Mouse (Mus musculus) MEL (cell line): Measurements from ENCODE around the gene Zpr1. TPM values are rescaled to one million over a fixed set of nuclear protein-coding genes. Genes with fewer than 3 reads are reported as not detected.

Experiments used
- DNase-seq: peaks from one replicate; pipeline ENCODE4 v3.0.0; 2011; ENCODE audit warnings: low read depth, low spot score
- H3K27ac ChIP-seq: 2 replicates; pipeline ENCODE4 v1.5.1; 2012; ENCODE audit warnings: low read depth, mild to moderate bottlenecking, control low read depth, low read length, moderate library complexity; ENCODE audit not compliant: control insufficient read depth
- H3K27me3 ChIP-seq, 2 experiments: fragments of 150-350 bp in 1 of 2; sonication (generic) in 1 of 2; 2 replicates each; pipeline ENCODE4 v1.6.1; 2012; ENCODE audit warnings: low read length in 2 of 2, mild to moderate bottlenecking in 2 of 2, improper control_type of control experiment in 1 of 2, moderate library complexity in 1 of 2; ENCODE audit not compliant: insufficient read depth in 2 of 2, control insufficient read depth in 1 of 2
- H3K36me3 ChIP-seq, 2 experiments: 2 replicates each; pipeline ENCODE4 v1.6.1; 2012 to 2014; ENCODE audit warnings: low read length in 2 of 2, improper control_type of control experiment in 1 of 2, inconsistent platforms in 1 of 2, mild to moderate bottlenecking in 1 of 2; ENCODE audit not compliant: insufficient read depth in 2 of 2, control insufficient read depth in 1 of 2
- H3K4me1 ChIP-seq, 2 experiments: fragments of 150-350 bp in 1 of 2; sonication (generic) in 1 of 2; 2 replicates each; pipeline ENCODE4 v1.6.1; 2012; ENCODE audit warnings: low read length in 2 of 2, improper control_type of control experiment in 1 of 2, mild to moderate bottlenecking in 1 of 2; ENCODE audit not compliant: insufficient read depth in 2 of 2, control insufficient read depth in 1 of 2
- H3K4me3 ChIP-seq, 2 experiments: fragments of 150-350 bp in 1 of 2; sonication (generic) in 1 of 2; 2 replicates each; pipeline ENCODE4 v1.5.1; 2012; ENCODE audit warnings: low read depth in 2 of 2, low read length in 2 of 2, mild to moderate bottlenecking in 2 of 2, moderate library complexity in 2 of 2, control low read depth in 1 of 2, improper control_type of control experiment in 1 of 2; ENCODE audit not compliant: control insufficient read depth in 1 of 2, insufficient read depth in 1 of 2
- H3K79me2 ChIP-seq: 2 replicates; pipeline ENCODE4 v1.6.1; 2012; ENCODE audit warnings: mild to moderate bottlenecking, low read length, moderate library complexity; ENCODE audit not compliant: control insufficient read depth, poor library complexity, insufficient read depth
- H3K9ac ChIP-seq: 2 replicates; pipeline ENCODE4 v1.6.1; 2012; ENCODE audit warnings: low read depth, mild to moderate bottlenecking, control low read depth, low read length, moderate library complexity; ENCODE audit not compliant: control insufficient read depth, poor library complexity, severe bottlenecking
- H3K9me3 ChIP-seq: fragments of 150-350 bp; sonication (generic); replicated peaks from 2 replicates; pipeline ENCODE4 v1.6.1; 2012; ENCODE audit warnings: mild to moderate bottlenecking, low read length, improper control_type of control experiment, moderate library complexity; ENCODE audit not compliant: insufficient read depth
- CHD1 ChIP-seq: IDR thresholded peaks from 2 replicates; pipeline ENCODE4 v1.6.1; 2012; ENCODE audit warnings: low read depth, mild to moderate bottlenecking, inconsistent platforms, low read length, improper control_type of control experiment
- CHD2 ChIP-seq: IDR thresholded peaks from 2 replicates; pipeline ENCODE4 v1.6.1; 2011; ENCODE audit warnings: low read length, improper control_type of control experiment
- E2F4 ChIP-seq: IDR thresholded peaks from 2 replicates; pipeline ENCODE4 v1.6.1; 2011; ENCODE audit warnings: low read depth, low read length, improper control_type of control experiment, borderline replicate concordance
- ELF1 ChIP-seq: IDR thresholded peaks from 2 replicates; pipeline ENCODE4 v1.6.1; 2014; ENCODE audit warnings: low read depth, mild to moderate bottlenecking, inconsistent platforms, low read length, improper control_type of control experiment, moderate library complexity
- EP300 ChIP-seq, 2 experiments: IDR thresholded peaks; 2 replicates each; pipeline ENCODE4 v1.6.1; 2011; ENCODE audit warnings: improper control_type of control experiment in 2 of 2, low read length in 2 of 2, low read depth in 1 of 2, mild to moderate bottlenecking in 1 of 2
- GABPA ChIP-seq: IDR thresholded peaks from 2 replicates; pipeline ENCODE4 v1.6.1; 2012; ENCODE audit warnings: low read depth, mild to moderate bottlenecking, inconsistent platforms, low read length, improper control_type of control experiment, moderate library complexity
- JUND ChIP-seq: IDR thresholded peaks from 2 replicates; pipeline ENCODE4 v1.6.1; 2011; ENCODE audit warnings: low read depth, mild to moderate bottlenecking, improper control_type of control experiment, low read length
- KAT2A ChIP-seq: conservative IDR thresholded peaks from 2 replicates; pipeline ENCODE4 v1.6.1; 2012; ENCODE audit warnings: low read depth, low read length, improper control_type of control experiment, inconsistent platforms
- MAFK ChIP-seq: IDR thresholded peaks from 2 replicates; pipeline ENCODE4 v1.6.1; 2011; ENCODE audit warnings: low read depth, mild to moderate bottlenecking, low read length, improper control_type of control experiment, borderline replicate concordance
- MAZ ChIP-seq: IDR thresholded peaks from 2 replicates; pipeline ENCODE4 v1.6.1; 2012; ENCODE audit warnings: low read depth, mild to moderate bottlenecking, inconsistent platforms, low read length, improper control_type of control experiment
- MYB ChIP-seq: IDR thresholded peaks from 2 replicates; pipeline ENCODE4 v1.6.1; 2011; ENCODE audit warnings: mild to moderate bottlenecking, low read depth, low read length, improper control_type of control experiment
- NRF1 ChIP-seq: IDR thresholded peaks from 2 replicates; pipeline ENCODE4 v1.6.1; 2014; ENCODE audit warnings: low read depth, mild to moderate bottlenecking, inconsistent platforms, low read length, improper control_type of control experiment, moderate library complexity; ENCODE audit not compliant: poor library complexity, insufficient read depth, severe bottlenecking
- POLR2A ChIP-seq, 2 experiments: IDR thresholded peaks; 2 replicates each; pipeline ENCODE4 v1.6.1; 2011 to 2012; ENCODE audit warnings: low read length in 2 of 2, mild to moderate bottlenecking in 2 of 2, control low read depth in 1 of 2, improper control_type of control experiment in 1 of 2, low read depth in 1 of 2, moderate library complexity in 1 of 2; ENCODE audit not compliant: control insufficient read depth in 1 of 2, insufficient read depth in 1 of 2, poor library complexity in 1 of 2
- POLR2AphosphoS2 ChIP-seq: IDR thresholded peaks from 2 replicates; pipeline ENCODE4 v1.6.1; 2011; ENCODE audit warnings: low read length, improper control_type of control experiment
- POLR2AphosphoS5 ChIP-seq: IDR thresholded peaks from 2 replicates; pipeline ENCODE4 v1.6.1; 2012; ENCODE audit warnings: low read depth, borderline replicate concordance, mild to moderate bottlenecking, inconsistent platforms, low read length, moderate library complexity, mixed read lengths
- RCOR1 ChIP-seq: IDR thresholded peaks from 2 replicates; pipeline ENCODE4 v1.6.1; 2012; ENCODE audit warnings: low read depth, mild to moderate bottlenecking, inconsistent platforms, low read length, improper control_type of control experiment
- SIN3A ChIP-seq: IDR thresholded peaks from 2 replicates; pipeline ENCODE4 v1.6.1; 2012; ENCODE audit warnings: low read length, improper control_type of control experiment, inconsistent platforms
- SMC3 ChIP-seq: IDR thresholded peaks from 2 replicates; pipeline ENCODE4 v1.6.1; 2011; ENCODE audit warnings: low read depth, low read length, improper control_type of control experiment
- TAL1 ChIP-seq: IDR thresholded peaks from 2 replicates; pipeline ENCODE4 v1.6.1; 2012; ENCODE audit warnings: mild to moderate bottlenecking, inconsistent platforms, low read length, moderate library complexity, mixed read lengths
- TBP ChIP-seq: IDR thresholded peaks from 2 replicates; pipeline ENCODE4 v1.8.0; 2011; ENCODE audit warnings: low read depth, low read length, improper control_type of control experiment
- TCF12 ChIP-seq: IDR thresholded peaks from 2 replicates; pipeline ENCODE4 v1.6.1; 2014; ENCODE audit warnings: low read depth, mild to moderate bottlenecking, inconsistent platforms, low read length, improper control_type of control experiment, moderate library complexity
- UBTF ChIP-seq: IDR thresholded peaks from 2 replicates; pipeline ENCODE4 v1.6.1; 2012; ENCODE audit warnings: low read depth, mild to moderate bottlenecking, inconsistent platforms, low read length, improper control_type of control experiment, moderate library complexity, borderline replicate concordance; ENCODE audit not compliant: insufficient read depth
- USF1 ChIP-seq: IDR thresholded peaks from 2 replicates; pipeline ENCODE4 v1.6.1; 2014; ENCODE audit warnings: low read depth, mild to moderate bottlenecking, inconsistent platforms, low read length, improper control_type of control experiment, moderate library complexity
- USF2 ChIP-seq, 2 experiments: IDR thresholded peaks; 2 replicates each; pipeline ENCODE4 v1.6.1; 2011 to 2012; ENCODE audit warnings: improper control_type of control experiment in 2 of 2, low read length in 2 of 2, borderline replicate concordance in 1 of 2, inconsistent platforms in 1 of 2, low read depth in 1 of 2, mild to moderate bottlenecking in 1 of 2; ENCODE audit not compliant: insufficient read depth in 1 of 2
- ZKSCAN1 ChIP-seq: IDR thresholded peaks from 2 replicates; pipeline ENCODE4 v1.6.1; 2012; ENCODE audit warnings: low read depth, mild to moderate bottlenecking, inconsistent platforms, low read length, improper control_type of control experiment, moderate library complexity
- ZMIZ1 ChIP-seq: IDR thresholded peaks from 2 replicates; pipeline ENCODE4 v1.6.1; 2012; ENCODE audit warnings: low read depth, mild to moderate bottlenecking, inconsistent platforms, low read length, improper control_type of control experiment, moderate library complexity
- polyA plus RNA-seq, 2 experiments: library from polyadenylated mRNA; stranded (reverse) in 1 of 2; unstranded in 1 of 2; fragments of >175 nt in 1 of 2; fragments of >200 nt in 1 of 2; gene quantifications; 2 replicates each; pipeline versions ENCODE4 v1.2.1 to v1.2.4; 2012; ENCODE audit warnings: low replicate concordance in 2 of 2, low read depth in 1 of 2; ENCODE audit not compliant: insufficient read length in 2 of 2, insufficient read depth in 1 of 2, missing spikeins in 1 of 2
- total RNA-seq: library from RNA; depleted of rRNA; stranded (reverse); fragments of 300-350 nt; gene quantifications from 2 replicates; pipeline ENCODE4 v1.2.3, GENCODE M21; 2012

The Zpr1 gene
- total and polyA plus RNA-seq, 3 experiments = 99.7 to 171 TPM; not detected in 1

- Histone ChIP-seq H3K4me1 (no peaks in the 10 kb centered on the region), H3K36me3 (no peaks in the 10 kb centered on the region), H3K4me3 (no peak overlapping the region), H3K9ac (no peak overlapping the region), H3K27me3 (peaks cover 0 to 5% of the 10 kb centered on the region in 2 experiments; a peak in 2 of 4 replicates), H3K79me2 (no peaks in the 10 kb centered on the region), H3K9me3 (no peaks in the 10 kb centered on the region)
- DNase-seq = no peak
- TF ChIP-seq TBP = no peak
- TF ChIP-seq MYB = no peak
- TF ChIP-seq USF2 (IDR thresholded peaks at IDR 0.05; ENCODE audit: borderline replicate concordance in 1 of 2, insufficient read depth in 1 of 2, low read depth in 1 of 2, low read length in 2 of 2) = no peak
- no peak for TF ChIP-seq POLR2AphosphoS2
- no peak for TF ChIP-seq POLR2AphosphoS5
- no peak for TF ChIP-seq ELF1
- no peak for TF ChIP-seq SIN3A
- TF ChIP-seq POLR2A (IDR thresholded peaks at IDR 0.05; ENCODE audit: control insufficient read depth in 1 of 2, insufficient read depth in 1 of 2, low read depth in 1 of 2, low read length in 2 of 2, poor library complexity in 1 of 2) = no peak
- TF ChIP-seq USF1 = no peak
- no peak for TF ChIP-seq RCOR1
- TF ChIP-seq UBTF = no peak
- no peak for TF ChIP-seq MAZ
- no peak for TF ChIP-seq CHD1
- no peak for TF ChIP-seq KAT2A
- no peak for TF ChIP-seq GABPA
- TF ChIP-seq E2F4 = no peak
- no peak for TF ChIP-seq ZKSCAN1
- TF ChIP-seq, all 39 proteins: peak for 0
- H3K27ac ChIP-seq = no peak overlapping the region
Observed at GRCm38 (mm10) chr9:46261131-46261530, 11.7 kb upstream of the Zpr1 start.

- peaks cover 0 to 6% of the 10 kb centered on the region in 2 experiments; a peak in 2 of 4 replicates for H3K4me1 ChIP-seq
- peaks cover 5% of the 10 kb centered on the region for H3K79me2 ChIP-seq
- no peaks in the 10 kb centered on the region for H3K27me3 ChIP-seq
- no peaks in the 10 kb centered on the region for H3K9me3 ChIP-seq
- no peak for DNase-seq
- peaks cover 0 to 7% of the 10 kb centered on the region in 2 experiments; a peak in 2 of 4 replicates for H3K36me3 ChIP-seq
- H3K9ac ChIP-seq = no peak within 1 kb of the TSS
- no peak within 1 kb of the TSS for H3K27ac ChIP-seq
- TF ChIP-seq SMC3 (no peak), JUND (no peak), NRF1 (no peak), CHD2 (no peak), UBTF (no peak), TAL1 (no peak), MAFK (no peak), TBP (no peak), TCF12 (no peak), EP300 (IDR thresholded peaks at IDR 0.05; ENCODE audit: low read depth in 1 of 2, low read length in 2 of 2) (no peak), ELF1 (no peak), MYB (no peak), ZMIZ1 (no peak)
- no peak within 1 kb of the TSS for H3K4me3 ChIP-seq
Observed at GRCm38 (mm10) chr9:46268343-46268873, 4.5 kb upstream of the Zpr1 start, which contains the start of gene Apoa5. Apoa5 (plus strand) TSS chr9:46268633.
